Mouse (Mus musculus) heart, adult 2 months (tissue): ENCODE data around the gene Ezr. TPM values are rescaled to one million over a fixed set of nuclear protein-coding genes. Genes with fewer than 3 reads are reported as not detected.

Source experiments
- DNase-seq, 2 experiments: peaks; one replicate each; pipeline ENCODE4 v3.0.0; 2021
- H3K27ac ChIP-seq: fragments of 200-600 bp; 2 replicates; pipeline ENCODE4 v1.8.1; 2022
- H3K27me3 ChIP-seq: fragments of 200-500 bp; 2 replicates; pipeline ENCODE4 v1.6.1; 2012; ENCODE audit warnings: mild to moderate bottlenecking, low read length, inconsistent platforms, mixed read lengths; ENCODE audit not compliant: control insufficient read depth, insufficient read depth
- H3K36me3 ChIP-seq: fragments of 200-500 bp; 2 replicates; pipeline ENCODE4 v1.6.1; 2012; ENCODE audit warnings: low read length, inconsistent platforms; ENCODE audit not compliant: control insufficient read depth, insufficient read depth
- H3K4me1 ChIP-seq: fragments of 200-500 bp; 2 replicates; pipeline ENCODE4 v1.6.1; 2011; ENCODE audit warnings: low read length; ENCODE audit not compliant: control insufficient read depth, insufficient read depth
- H3K4me3 ChIP-seq: fragments of 200-600 bp; 2 replicates; pipeline ENCODE4 v1.8.1; 2022
- H3K79me2 ChIP-seq: fragments of 200-500 bp; replicated peaks from 2 replicates; pipeline ENCODE4 v1.6.1; 2012; ENCODE audit warnings: mild to moderate bottlenecking, inconsistent platforms, low read length, moderate library complexity, mixed read lengths; ENCODE audit not compliant: control insufficient read depth, insufficient read depth
- H3K9ac ChIP-seq: fragments of 200-500 bp; 2 replicates; pipeline ENCODE4 v1.6.1; 2012; ENCODE audit warnings: low read depth, mild to moderate bottlenecking, control low read depth, inconsistent platforms, low read length, mixed read lengths
- CTCF ChIP-seq: fragments of 200-600 bp; IDR thresholded peaks from 2 replicates; pipeline ENCODE4 v1.8.1; 2022; ENCODE audit warnings: antibody characterized with exemption, mild to moderate bottlenecking, moderate library complexity
- EP300 ChIP-seq: fragments of 200-500 bp; IDR thresholded peaks from 2 replicates; pipeline ENCODE4 v1.6.1; 2011; ENCODE audit warnings: low read depth, low read length, control low read depth; ENCODE audit not compliant: insufficient read depth
- POLR2A ChIP-seq: fragments of 200-500 bp; IDR thresholded peaks from 2 replicates; pipeline ENCODE4 v1.6.1; 2011; ENCODE audit warnings: mild to moderate bottlenecking, low read depth, low read length, control low read depth; ENCODE audit not compliant: insufficient read depth
- WGBS: fragments of 180-500 bp; shearing (Covaris S2); methylation state at CpG from one replicate; pipeline ENCODE4 v1.1.7; 2018; 5-methylcytosine and 5-hydroxymethylcytosine counted together
- intact Hi-C: fragments of 180-260 bp; cut with DNase I; formaldehyde crosslinking; loops from one replicate; pipeline ENCODE4 v1.15.1; 2025
- polyA plus RNA-seq: library from polyadenylated mRNA; depleted of rRNA; stranded (reverse); fragments of >200 nt; gene quantifications from 2 replicates; pipeline ENCODE4 v1.2.3, GENCODE M21; 2012
- total RNA-seq, 2 experiments: library from RNA; stranded (reverse); gene quantifications; 2 replicates each; pipeline ENCODE4 v1.2.3; 2021

Ezr gene
- total and polyA plus RNA-seq, 3 experiments: 24.2 to 35.7 (median 33.4) TPM

DNA sequence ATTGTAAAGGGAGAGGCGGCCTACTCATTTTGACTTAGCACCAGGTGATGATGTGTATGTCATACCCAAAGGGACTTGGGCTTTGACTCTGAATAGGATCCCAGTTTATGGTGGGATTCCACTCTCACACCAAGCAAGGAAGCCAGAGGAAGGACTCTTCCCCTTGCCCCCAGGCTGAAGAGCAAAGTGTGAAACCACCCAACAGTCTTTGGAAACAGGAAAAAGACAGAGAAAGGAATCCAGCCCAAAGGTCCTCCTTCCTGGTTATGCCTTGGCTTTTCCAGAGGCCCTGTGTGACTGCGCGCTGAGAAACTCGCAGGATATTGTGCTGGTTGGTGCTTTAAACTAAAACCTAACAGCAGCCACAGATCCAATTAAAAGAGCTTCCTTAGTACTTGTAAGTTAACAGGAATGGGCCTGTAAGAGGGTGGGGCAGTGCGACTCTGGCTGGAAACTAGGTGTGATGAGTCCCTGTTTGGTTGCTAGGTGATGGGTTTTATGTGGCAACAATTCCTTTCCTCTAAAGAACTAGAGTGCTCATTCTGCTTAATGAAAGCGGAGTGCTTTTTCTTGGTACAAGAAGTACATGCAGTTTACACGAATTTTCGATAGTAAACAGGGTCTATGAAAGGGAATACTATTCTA lies 26.1 kb upstream of the Ezr start:
- Histone ChIP-seq H3K27ac (no peak overlapping the region), H3K36me3 (no peaks in the 10 kb centered on the region), H3K9ac (no peak overlapping the region), H3K4me3 (no peak overlapping the region), H3K79me2 (no peaks in the 10 kb centered on the region), H3K27me3 (no peaks in the 10 kb centered on the region), H3K4me1 (no peaks in the 10 kb centered on the region)
- TF ChIP-seq EP300: no peak
- DNase-seq: no peak
- WGBS: 70% methylated on average over 8 of the region's 8 CpGs
- intact Hi-C loops: no loop called here

DNA sequence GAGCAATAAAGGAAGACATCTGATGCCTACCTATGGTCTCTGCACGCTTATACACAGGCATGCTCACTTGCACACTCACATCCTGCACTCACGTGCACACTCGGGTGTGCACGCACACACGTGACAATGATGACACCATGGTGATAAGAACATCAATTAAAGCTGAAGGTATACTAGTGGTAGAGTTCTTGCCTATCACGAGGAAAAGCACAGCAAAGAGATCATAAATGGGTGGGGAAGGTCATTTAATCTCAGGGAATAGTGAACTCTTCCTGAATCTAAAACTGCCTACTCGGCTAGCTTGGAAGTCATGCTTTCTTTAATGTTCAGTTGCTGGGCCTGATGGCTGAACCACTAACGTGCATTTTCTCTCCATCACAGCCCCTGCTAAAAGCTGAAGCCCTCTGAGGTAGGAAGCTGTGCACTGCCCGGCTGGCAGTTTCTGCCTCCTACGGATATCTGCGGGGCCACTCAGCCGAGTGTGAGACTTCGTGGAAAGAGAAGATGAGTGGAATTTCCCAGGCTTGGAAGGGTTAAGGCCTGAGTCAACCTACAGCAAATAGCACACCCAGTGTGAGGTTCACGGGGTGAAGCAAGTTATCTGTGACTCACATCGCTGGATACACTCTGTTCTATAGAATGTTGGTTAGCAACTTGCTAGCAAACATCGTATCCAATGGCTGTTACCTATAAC lies 25.4 kb upstream of the Ezr start:
- no peak overlapping the region for H3K27ac ChIP-seq
- TF ChIP-seq POLR2A (no peak), CTCF (no peak), EP300 (no peak)
- H3K36me3 ChIP-seq: no peaks in the 10 kb centered on the region
- H3K79me2 ChIP-seq: no peaks in the 10 kb centered on the region
- no peaks in the 10 kb centered on the region for H3K4me1 ChIP-seq
- intact Hi-C loops: no loop called here
- DNase-seq: no peak
- 82% methylated on average over 16 of the region's 16 CpGs for WGBS
- H3K4me3 ChIP-seq: no peak overlapping the region
- H3K9ac ChIP-seq: no peak overlapping the region
- no peaks in the 10 kb centered on the region for H3K27me3 ChIP-seq

DNA sequence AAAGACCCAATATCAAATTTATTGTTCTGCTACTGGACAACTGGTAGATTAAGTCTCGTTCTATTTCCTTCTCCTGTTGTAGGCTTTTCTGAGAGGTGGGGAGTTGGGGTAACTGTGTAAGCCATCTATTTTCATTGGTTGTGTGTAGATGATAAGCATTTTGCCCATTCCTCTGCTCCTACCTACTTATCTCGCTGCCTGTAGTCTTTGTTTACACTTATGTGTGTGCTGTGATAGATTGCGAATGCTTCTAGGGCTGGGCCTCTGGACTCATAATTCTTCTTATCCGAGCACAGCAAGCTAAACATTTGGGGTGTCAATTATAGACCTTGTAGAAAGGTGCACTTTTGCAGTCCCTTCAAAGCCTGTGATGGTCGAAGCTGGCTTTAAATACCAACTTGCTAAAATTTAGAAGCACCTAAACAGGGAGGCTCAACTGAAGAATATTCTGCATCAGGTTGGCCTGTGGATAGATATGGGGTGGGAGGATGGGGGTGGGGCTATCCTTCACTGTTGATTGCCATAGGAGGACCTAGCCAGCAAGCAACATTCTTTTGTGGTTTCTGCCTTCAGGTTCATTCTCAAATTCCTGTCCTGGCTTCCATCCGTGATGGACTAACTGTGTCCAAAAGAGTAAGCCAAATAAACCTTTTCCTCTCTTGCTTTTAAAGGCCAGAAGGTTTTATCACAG lies 22.4 kb upstream of the Ezr start:
- WGBS: 58% methylated on average over 6 of the region's 6 CpGs
- no peak for DNase-seq
- Histone ChIP-seq H3K27me3 (no peaks in the 10 kb centered on the region), H3K36me3 (no peaks in the 10 kb centered on the region), H3K9ac (no peak overlapping the region), H3K4me3 (no peak overlapping the region), H3K79me2 (no peaks in the 10 kb centered on the region), H3K27ac (no peak overlapping the region), H3K4me1 (no peaks in the 10 kb centered on the region)
- TF ChIP-seq EP300 (no peak), POLR2A (no peak), CTCF (no peak)
- intact Hi-C loops: no loop called here

DNA sequence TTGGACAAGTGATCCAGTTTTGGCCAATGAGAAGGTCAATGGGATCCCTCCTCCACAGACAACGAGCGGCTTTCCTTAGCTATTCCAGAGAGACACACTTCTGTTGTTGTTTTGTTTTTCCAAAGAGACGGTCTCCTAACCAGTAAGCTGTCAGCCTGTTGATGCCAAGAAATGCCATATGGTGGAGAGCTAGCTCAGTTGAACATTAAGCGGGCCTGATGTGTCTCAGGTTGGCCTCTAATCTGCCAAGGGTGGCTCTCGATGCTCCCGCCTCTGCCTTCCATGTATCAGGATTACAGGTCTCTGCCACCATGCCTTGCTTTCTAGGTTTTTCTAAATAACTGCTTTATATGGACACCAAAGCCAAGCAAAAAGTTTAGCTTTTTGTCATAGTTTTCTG lies 21.5 kb upstream of the Ezr start:
- no peak for TF ChIP-seq POLR2A
- TF ChIP-seq EP300: no peak
- TF ChIP-seq CTCF: no peak
- Histone ChIP-seq H3K27me3 (no peaks in the 10 kb centered on the region), H3K36me3 (no peaks in the 10 kb centered on the region), H3K27ac (no peak overlapping the region), H3K4me3 (no peak overlapping the region), H3K9ac (no peak overlapping the region), H3K4me1 (no peaks in the 10 kb centered on the region), H3K79me2 (no peaks in the 10 kb centered on the region)
- no peak for DNase-seq
- 86% methylated on average over 6 of the region's 6 CpGs for WGBS
- intact Hi-C loops: no loop called here

DNA sequence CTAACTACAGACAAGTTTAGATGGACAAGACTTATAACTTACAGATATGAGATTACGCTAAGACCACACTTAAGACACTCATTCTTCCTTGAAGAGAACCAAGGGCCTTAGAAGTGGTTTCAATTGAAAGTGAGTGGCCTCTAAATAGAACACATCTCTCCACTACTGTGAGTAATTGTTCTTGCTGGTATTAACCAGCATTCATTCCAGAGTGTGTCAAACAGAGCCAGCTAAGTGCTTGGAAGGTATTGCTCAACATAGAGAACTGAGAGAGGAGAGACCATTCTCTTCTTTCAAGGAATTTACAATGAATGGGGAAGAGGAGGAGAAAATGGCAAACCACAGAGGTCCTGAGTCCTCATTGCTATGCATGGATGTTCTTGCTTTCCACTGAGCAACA lies 21.0 kb upstream of the Ezr start:
- no peaks in the 10 kb centered on the region for H3K79me2 ChIP-seq
- no peaks in the 10 kb centered on the region for H3K36me3 ChIP-seq
- TF ChIP-seq POLR2A: no peak
- no peak for TF ChIP-seq EP300
- no peak for TF ChIP-seq CTCF
- no peaks in the 10 kb centered on the region for H3K4me1 ChIP-seq
- H3K27me3 ChIP-seq: no peaks in the 10 kb centered on the region
- DNase-seq: no peak
- 92% methylated on average over 1 of the region's 1 CpGs for WGBS
- intact Hi-C loops: no loop called here
- H3K4me3 ChIP-seq: no peak overlapping the region
- H3K9ac ChIP-seq: no peak overlapping the region
- no peak overlapping the region for H3K27ac ChIP-seq

DNA sequence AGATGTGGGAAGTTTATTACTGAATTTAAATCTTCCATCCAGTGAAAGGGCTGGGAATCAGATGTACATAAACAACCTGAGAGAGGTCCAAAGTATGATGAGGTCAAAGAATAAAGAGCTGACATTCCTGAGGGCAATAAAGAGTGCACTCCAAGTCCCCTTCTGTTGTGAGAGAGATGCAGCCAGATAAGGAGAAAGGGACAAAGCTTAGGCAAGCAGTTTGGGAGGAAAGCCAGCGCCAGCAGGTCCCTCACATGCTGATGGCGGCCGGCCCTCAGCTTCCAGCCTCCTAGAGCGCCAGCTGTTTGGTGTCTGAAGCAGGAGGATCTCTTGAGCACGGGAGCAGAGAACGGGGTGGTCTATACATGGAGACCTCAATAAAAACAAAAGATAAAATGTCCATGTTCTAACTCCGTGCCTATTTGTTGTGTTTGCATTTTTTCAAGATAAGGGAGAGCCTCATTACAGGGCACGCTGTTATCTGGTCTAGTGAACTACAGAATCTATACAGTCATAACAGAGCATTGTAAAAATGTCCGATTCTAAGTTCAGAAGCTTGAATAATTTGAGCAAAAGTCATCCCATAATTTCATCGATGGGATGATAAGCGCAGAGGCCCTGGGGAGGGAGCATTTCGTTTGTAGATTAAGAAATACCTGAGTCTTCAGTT lies 15.9 kb upstream of the Ezr start:
- Histone ChIP-seq H3K4me1 (no peaks in the 10 kb centered on the region), H3K9ac (no peak overlapping the region), H3K27me3 (no peaks in the 10 kb centered on the region), H3K79me2 (no peaks in the 10 kb centered on the region), H3K36me3 (no peaks in the 10 kb centered on the region), H3K27ac (no peak overlapping the region), H3K4me3 (no peak overlapping the region)
- WGBS: 70% methylated on average over 12 of the region's 12 CpGs
- intact Hi-C loops: no loop called here
- no peak for DNase-seq
- no peak for TF ChIP-seq POLR2A
- no peak for TF ChIP-seq CTCF
- TF ChIP-seq EP300: no peak
